Mouse (Mus musculus) CD4-positive, CD25-positive, alpha-beta regulatory T cell, adult 4 months (primary cell): ENCODE measurements around the gene Dst. TPM values are rescaled to one million over a fixed set of nuclear protein-coding genes. Genes with fewer than 3 reads are reported as not detected.

ENCODE experiments used
- ATAC-seq: one replicate; pipeline ENCODE4 v1.8.0; 2017
- polyA plus RNA-seq, 2 experiments: library from polyadenylated mRNA; unstranded; fragments of 100-300 nt; shearing (Covaris generic); gene quantifications; one replicate each; pipeline ENCODE4 v1.2.1; 2017

Gene Dst
- polyA plus RNA-seq, 2 experiments from 2014 or later, result 22.1 to 29.0 TPM

DNA sequence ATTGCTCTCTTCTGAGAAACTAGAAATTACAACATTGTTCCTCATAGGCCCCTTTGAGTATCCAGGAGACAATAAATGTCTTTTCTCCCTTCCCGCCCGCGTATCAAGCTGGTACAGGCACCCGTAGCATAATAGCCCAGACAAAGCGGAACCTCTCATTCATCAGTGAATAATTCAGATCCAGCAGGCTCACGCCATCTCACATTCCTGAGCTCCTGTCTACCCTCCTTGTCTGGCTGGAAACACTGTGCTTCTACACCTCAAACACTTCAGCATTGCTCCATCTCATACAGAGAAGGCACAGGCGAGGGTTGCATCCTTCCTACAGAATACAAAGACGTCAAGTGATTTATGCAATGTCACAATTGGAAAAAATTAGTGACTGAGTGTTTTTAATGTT, 23.8 kb downstream of the Dst start:
- no peak for ATAC-seq

DNA sequence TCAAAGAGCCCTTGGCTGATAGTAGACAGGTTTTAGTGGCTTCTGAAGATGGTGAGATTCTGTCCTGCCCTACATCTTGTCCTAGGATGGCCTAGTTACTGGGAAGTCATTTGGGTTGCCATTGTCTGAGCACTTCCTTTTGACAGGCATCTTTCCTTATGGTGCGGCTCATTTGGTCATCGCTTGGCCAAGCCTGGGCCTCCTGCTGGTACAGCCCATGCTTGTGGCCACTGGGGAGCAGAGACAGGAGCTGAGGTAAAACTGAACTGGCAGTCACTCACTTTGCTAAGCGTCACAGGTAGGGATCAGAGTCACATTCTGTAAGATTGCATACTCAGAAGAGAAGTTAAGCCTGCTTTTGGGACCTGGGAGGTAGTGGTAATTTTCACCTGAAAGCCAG, 24.2 kb downstream of the Dst start:
- no peak for ATAC-seq

DNA sequence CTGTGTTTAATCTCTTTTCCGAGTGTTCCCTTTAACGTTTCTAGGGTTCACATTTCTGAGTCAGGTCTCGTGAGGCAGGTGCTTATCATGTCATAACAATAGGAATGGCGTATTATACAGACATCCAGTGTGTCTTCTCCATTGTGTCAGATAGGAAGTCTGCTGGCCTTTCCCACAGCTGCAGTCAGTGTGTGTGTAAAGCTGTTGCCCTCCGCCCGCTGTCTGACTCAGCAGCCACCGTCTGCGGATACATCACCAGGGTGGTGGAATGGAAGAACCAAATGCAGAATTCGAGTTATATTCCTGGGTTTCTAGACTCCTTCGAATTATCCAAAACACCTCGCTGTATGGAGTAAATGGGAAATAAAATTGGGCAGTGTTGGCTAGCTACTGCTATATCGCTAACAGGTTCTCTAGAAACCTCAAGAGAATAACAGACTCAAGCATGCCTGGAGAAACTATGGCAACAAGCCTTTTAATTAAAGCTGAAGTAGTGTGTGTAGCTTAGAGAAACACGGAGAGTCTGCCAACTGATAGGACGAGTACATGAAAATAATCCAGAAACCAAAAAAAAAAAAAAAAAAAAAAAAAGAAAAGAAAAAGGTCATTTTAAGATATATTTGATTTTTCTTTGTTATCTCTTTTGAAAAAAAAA, 24.9 kb downstream of the Dst start:
- ATAC-seq, result no peak

DNA sequence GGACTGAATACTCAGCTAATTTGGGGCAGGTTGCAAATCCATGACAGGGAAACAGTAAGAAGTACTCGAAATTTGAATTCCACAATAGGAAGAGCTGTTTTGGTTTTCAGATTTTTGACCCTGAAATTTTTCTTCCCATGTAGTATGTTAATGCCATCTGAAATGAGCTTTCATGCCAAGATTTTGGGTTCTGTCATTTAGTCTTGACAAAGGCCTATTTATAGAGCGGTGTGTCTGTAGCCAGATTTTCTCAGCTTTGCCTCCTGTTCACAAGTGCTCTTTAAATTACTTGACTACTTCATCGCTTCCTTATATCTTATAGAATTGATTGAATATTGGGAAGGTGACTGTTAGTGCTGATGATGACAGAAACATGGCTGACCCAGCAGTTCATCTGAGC, 27.9 kb downstream of the Dst start:
- ATAC-seq, result no peak

DNA sequence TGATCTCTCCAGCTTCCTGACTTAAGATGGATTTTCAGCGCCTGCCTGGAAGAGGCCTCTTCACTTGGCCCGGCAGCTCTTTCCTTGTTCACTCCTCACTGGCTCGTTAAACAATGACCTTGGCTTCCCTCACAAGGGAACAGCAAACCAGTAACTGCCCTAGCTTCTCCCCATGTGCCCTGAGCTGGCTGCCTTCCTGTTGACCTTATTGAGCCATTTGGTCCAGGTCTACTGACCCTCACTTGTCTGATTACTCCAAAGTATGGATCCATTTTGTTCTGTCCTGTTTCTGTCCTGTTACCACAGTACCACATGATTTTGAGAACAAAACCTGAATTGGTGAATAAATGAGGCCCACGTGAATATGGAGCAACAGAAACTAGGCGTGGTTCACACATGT, 31.8 kb downstream of the Dst start:
- ATAC-seq, result no peak

DNA sequence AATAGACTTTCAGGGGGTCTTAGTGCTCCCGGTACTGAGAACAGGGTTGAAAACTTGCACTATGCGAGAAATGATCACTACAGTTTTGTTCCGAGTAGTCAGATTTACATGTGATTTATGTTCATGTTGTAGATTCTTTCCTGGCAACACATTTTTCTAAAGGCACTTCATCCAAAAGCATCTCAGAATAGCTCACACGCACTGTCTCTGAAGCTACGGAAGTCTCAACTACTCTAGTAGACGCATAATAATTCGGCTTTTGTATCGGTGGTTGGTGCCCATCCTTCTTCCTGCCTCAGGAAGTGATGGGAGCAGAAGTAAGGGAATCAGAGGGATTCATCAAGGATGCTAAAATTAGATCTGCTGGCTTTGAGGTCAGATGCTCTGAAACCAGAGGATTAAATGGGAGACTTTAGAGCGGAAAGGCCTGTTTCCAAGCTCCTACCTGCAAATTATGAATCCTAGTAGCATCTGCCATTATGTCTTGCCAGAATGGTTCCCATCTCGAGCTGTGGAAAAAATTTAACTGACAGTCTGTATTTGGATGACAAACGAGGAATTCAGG, 32.4 kb downstream of the Dst start:
- no peak for ATAC-seq

DNA sequence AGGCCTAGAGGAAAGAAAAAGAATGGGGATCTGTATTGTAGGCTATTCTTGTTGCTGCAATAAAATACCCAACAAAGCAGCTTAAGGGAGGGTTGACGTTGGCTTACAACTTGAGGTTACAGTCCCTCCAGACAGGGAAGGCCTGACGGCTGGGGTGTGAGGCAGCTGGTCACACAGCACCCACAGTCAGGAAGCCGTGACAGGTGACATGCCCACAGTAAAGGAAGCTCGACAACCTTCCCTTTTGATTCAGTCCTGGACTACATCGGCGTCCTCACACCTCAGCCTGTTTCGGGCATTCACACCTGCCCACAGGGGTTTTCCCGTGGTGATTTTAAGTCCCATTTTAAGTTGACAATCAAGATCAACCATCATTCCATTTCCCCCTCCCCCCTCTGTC, 34.6 kb downstream of the Dst start:
- no peak for ATAC-seq

DNA sequence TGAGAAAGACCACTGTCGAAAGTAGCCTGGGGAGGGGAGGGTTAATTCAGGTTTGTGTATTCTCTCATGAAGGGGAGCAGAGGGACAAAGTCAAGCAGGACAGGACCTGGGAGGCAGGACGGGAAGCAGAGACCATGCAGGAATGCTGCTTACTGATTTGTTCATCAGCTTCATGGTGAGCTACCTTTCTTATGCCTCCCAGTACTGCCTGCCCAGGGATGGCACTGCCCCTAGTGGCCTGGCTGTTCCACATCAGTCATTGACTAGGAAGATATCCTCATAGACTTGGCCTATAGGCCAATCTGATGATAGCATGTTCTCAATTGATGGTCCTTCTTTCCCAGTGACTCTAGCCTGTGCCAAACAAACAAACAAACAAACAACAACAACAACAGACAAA, 35.9 kb downstream of the Dst start:
- no peak for ATAC-seq

DNA sequence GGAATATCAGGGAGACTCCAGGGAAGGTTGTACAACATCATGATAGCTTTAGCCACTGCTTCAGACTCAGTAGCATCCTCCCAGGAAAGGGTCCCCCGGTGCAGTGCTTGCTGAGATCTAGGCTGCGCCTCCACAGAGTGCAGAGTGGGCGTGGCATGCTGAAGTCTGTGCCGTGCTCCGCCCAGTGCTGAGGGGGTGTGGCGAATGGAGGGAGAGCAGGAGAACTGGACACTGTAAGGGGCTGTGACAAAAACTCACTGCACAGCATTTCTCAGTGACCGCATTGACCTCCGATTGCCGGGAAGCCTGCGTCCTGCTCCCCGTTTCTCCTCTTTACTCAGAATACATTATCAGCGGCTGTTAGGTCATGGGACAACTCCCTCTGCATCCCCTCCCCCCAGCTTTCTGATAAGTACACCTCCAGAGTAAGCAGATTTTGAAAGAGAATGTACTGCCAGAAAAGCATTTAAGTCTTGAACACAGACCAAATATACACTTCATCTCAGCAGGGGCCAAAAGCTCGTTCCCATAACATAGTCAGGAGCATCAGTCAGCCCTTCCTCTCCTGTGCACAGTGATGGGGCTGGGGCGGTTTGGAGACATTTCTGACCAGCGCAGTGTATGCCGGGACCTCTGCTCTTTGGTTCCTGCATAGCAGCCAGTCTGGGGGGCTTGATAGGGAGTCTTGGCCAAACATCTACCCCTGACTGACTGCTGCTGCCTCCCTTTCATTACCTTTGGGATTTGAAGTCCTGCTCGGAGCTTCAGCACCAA, 37.1 kb downstream of the Dst start:
- ATAC-seq, result no peak

DNA sequence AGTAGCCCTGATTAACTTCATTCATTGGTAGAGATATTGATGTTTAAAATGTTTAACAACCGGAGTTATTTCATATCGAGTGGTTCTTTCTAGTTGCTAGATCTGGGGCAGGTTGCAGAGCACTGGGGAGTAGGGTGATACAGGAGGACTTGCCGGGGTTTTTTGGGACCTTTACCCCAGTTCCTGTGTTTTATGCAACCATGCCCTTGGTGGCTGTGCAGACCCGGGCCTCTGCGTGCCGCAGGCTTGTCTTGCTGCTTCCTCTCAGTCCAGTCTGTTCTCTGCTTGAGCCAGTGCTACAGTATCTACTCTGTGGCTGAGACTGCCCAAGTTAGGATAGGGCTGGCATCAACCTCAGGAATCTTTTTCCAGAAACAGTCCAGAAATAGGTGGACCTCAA, 37.7 kb downstream of the Dst start:
- ATAC-seq, result no peak

DNA sequence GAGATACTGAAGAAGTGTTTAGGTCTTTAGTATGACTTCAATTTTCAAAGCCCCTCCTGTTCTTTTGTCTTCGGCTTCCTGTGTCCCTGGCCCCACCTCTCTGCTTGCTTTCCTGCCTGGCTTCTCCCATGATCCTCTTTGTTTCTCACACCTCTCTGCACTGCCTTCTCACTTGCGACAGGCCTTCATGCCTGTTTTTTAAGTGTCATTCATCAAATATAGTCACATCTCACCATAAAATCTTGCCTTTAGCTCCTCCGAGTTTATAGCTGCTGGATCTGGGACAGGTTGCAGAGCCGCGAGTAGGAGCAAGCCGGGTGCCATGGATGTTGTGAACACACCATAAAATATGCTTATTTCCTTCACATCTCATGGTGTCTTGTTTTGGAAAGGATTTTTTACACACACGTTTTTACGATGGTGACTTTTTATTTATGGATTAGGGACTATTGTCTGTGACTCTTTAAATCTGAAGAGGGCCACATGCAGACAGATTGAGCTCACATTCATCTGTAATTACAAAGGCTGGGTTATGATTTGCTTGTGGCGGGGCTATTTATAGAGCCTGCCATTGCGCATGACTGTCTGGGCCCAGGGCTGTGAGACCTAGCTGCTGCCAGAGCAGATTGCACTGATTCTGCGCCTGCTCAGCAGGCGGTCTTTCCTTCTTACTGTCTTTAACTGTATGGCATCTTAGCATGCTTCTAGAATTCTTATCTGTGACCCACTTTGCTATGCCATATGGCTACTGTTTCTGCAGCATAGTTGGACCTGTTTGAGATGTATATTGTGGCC, 38.8 kb downstream of the Dst start:
- no peak for ATAC-seq

DNA sequence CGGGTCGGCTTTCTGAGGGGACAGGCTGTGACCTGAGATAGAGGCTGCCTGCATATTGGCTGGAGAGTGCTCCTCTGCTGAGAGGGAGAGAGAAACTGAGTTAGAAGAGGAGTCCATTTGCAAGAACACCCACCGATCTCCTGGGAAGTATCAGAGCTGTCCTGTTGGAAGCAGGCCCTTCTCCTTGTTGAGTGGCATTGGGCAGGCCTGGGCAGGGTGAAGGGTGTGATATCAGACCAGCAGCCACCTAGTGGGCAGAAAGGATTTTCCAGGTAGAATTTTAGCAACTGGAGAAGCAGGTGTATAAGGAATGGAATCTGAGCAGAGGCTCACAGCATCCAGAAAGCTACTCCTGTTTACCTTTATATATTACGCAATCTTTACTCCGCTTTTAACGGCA, 39.8 kb downstream of the Dst start:
- no peak for ATAC-seq

DNA sequence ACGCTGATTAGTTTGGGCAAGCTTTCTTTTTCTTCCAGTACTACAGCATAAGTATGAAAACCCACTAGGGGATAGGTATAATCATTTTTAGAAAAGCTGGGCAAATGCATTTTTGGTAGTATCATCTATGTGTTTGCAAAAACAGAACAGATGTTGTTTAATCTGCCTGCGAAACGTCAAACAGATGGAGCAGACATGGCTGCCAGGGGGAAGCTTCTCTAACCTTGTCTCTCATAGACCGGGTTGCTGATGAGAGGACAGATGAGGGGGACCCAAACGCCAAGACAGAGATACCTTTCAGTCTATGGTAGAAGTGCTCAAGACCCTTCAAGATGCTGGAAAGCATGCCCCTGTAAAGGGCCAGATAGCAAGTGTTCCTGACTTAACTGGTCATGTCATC, 40.5 kb downstream of the Dst start:
- no peak for ATAC-seq

DNA sequence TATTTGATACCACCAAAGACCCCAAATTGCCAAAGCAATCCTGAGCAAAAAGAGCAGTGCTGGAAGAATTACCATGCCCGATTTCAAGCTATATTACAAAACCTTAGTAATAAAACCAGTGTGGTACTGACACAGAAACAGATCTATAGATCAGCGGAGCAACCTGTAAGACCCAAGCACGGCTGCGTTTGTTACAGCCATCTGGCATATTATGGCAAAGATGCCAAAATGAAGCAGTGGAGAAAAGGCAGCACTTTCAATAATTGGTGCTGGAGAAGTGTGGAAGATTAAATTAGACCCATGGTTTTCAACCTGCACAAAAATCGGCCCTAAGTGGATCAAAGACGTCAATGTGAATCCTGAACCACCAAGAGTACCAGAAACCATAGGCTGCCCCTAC, 47.6 kb downstream of the Dst start:
- no peak for ATAC-seq

DNA sequence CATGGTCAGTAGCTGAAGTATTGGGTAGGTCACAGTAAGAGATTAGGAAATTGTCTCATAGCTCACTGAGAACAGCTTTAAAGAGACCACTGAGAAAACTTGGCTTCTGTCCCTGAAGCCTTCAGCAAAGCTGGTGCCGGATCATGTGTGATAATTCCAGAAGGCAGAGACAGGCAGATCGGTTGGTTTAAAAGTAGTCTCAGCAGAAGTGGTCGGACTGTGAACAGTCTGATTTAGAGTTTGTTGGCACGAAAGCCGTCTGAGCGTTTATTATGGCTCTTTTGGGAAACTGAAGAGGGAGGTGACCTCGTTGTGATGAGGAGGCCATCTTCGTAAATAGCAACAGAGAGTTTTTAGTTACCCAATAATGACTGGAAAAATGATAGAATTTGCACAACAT, 52.4 kb downstream of the Dst start:
- ATAC-seq, result no peak

DNA sequence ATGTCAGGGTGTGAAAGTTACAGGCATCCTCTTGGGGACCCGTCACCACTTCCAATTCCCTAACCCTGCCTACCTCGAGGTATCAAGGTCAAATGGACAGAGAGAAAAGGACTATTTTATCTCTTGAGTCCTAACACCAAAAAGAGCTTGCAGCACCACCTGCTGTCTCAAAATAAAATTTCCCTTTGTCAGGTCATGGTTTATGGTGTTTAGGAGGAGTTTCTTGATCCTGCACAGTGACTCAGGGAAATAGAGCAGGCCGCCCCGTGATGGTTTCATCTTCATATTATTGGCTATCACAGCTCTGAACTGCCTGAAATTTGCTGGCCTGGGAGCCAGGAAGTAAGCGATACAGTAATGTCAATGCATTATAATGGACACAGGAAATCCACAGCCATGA, 56.6 kb downstream of the Dst start:
- ATAC-seq, result no peak

DNA sequence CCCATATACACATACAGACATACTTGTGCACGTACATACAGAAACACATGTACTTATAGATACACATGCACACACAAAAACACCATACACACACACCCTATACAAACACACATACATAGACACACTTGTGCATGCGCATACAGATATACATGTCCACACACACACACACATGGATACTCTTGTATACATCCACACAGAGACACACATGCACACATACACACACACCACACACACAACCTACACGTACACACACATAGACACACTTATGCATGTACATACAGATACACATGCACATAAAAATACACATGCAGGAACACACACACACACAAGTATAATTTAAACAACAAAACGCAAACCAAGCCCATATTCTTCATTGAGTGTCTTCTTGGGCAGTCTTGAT, 57.8 kb downstream of the Dst start:
- no peak for ATAC-seq

DNA sequence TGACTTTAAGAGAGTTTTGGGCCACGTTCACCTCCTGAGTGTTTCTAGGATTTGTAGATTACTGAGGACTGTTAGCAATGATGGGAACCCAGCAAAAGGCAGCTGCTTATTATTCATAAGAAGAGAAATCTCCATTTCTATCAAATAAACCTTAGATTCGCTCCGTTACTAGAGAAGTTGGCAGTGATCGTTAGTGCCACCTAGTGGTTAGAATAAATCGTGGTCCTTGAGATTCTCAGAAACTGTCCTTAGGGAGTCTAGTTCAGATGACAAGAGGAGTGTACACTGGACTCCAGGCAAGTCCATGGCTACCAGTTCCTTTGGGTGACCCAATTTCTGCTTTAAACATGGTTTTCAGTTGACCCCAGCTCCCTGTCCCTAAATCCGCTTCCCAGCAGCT, 58.3 kb downstream of the Dst start:
- no peak for ATAC-seq

DNA sequence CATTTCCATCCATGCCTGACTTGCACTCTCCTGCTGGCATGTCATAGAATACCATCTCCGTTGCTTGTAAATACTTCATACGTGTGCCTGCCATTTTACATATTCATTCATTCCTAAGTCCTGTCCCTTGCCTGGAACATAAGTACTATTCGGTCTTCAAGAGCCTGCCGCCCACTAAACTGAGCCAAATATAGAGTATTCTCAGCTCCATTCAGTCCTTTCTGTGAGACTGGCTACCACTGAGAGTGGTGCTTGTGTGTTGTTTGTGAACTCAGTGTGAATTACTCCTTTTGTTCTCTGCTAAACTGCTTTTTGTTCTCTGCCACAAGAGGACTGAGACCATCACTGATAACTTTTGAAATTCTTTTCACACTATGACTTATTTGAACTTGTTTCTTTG, 59.2 kb downstream of the Dst start:
- no peak for ATAC-seq

DNA sequence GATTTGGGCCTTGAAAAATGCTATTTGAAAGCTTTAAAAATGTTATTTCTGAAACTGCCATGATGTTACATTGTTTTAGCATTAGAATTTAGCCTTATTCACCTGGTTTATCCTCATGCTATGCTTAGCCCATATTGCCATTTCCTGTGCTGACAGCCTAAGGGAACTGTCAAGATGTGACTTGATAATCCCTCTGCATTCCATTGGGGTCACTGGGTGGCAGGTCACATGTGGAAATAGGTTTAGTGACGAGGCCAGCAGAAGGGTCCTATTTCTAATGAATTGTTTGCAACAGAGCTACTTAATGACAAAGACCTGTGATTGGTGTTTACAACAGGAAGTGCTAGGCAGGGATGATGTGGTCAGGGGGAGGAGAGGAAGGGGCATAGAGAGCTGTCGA, 61.9 kb downstream of the Dst start:
- no peak for ATAC-seq

DNA sequence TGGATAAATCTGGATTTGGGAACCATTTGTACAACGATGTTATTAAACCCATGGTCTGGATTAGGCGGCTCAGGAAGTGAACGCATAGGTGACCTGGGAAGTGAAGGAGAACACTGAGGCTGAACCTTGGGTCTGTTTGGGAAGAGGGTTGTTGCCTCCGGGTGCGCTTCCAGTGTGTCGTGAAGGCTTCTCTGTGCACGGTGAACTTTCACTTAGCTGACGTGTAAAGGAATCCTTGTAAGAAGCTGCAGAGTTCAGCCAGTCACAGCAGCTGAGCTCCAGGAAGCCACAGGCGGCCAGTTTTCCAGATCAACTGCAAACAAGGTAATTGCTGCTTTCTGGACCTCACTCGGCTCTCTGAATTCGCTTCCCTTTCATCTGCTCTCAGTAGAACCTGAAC, 66.4 kb downstream of the Dst start:
- no peak for ATAC-seq

DNA sequence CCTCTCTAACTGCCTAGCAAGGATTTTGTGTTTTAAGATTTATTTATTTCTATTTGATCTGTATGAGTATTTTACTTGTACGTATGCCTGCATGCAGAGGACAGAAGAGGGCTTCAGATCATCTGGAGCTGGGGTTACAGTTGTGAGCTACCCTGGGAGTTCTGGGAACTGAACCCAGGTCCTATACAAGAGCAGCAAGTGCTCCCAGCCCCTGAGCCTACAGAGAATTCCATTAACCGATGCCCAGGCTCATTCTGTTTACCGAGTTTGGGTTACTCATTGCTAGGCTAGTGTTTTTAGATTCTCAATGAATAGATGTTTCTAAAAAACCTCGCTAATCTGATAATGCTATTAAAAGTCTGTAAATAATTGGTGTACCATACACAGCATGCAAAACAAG, 67.3 kb downstream of the Dst start:
- no peak for ATAC-seq

DNA sequence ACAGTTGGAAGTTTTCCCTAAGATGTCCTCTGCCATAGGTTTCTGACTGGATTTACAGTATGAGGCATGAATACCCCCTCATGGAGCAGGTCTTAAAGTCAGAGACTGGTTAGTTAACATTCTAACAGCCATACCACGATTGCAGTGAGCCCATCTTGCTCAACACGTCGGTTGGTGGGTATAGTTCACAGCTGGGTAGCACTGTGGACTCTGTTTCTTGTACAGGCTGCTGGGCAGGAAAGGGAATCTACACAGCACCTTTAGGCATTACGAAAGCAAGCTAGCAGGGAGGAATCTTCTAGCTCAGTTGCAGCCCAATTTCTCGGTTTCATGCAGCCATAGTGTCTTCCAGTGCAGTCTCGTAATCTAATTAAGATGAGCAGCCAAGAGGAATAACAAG, 69.8 kb downstream of the Dst start:
- ATAC-seq, result no peak

DNA sequence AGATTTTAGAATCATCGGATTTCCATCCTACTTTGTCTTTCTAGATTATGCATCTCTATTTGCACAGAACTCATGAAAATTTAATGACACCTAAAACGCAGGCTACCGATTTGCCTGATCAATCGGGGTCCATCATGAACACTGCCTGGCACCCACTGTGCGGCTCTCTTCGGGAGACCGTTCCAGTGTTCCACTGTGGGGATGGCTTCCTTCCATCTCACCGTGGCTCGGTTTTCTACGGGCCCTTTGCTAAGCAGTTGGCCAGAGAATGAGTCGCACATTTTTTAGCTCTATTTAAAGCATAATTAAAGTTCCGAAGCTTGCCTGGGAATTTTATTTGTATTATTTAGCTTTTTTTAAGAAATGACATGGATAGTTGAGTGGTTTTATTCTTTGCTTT, 72.4 kb downstream of the Dst start:
- ATAC-seq, result no peak
